Mouse (Mus musculus): ENCODE data around the gene Fhl2.
A peak's percentile ranks its signal among the peaks of the same experiment; 100 is the strongest.
"Not testable (repeated sequence)": the region's sequence is repeated elsewhere in the genome, so short reads cannot be mapped to it uniquely, and the experiment has no call there.

Fhl2 gene

DNA sequence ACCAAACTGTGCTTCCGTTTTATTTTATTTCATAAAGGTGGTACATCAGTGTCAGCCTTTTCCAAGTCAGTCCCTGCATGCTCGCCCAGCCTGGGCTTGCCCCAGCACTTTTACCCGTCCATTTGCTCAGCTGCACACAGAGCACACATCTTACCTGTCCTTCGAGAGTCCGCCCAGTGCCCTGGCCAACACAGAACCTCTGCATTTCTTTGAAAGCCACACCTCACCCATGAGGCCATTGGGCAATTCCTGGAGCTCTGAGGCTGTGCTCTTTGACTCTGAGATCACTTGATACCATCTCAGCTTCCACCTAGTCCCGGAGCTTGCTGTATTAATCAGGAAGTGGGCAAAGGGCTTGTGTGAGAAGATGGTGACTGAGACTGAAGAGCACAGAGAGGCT, 51.4 kb downstream of the Fhl2 start:
- no peak for DNase-seq

- no peak for DNase-seq
Observed at GRCm38 (mm10) chr1:43144338-43144906, 52.4 kb downstream of the Fhl2 start.

DNA sequence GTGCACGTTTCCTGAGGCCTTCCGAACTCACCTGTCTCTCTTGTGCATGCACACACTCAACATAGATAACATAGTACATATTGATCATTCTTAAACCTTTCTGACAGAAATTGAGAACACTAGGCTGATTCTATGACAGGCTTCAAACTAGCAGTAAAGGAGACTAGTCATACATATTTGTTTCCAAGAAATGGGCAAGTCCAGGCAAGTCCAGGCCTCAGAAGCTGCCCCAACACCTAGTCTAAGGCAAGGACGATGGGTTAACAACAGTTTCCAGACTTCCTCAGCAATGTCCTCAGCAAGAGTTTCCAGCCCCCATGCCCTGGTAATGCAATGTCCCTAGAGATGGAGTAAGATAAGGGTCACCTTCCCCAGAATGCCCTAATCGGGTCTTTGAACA, 53.0 kb downstream of the Fhl2 start:
- no peak for DNase-seq

- DNase-seq, result peak in 1 of 2 experiments; percentile 9
Observed at GRCm38 (mm10) chr1:43143284-43143683, 53.5 kb downstream of the Fhl2 start.

- DNase-seq, result no peak
Observed at GRCm38 (mm10) chr1:43142849-43143248, 53.9 kb downstream of the Fhl2 start.

DNA sequence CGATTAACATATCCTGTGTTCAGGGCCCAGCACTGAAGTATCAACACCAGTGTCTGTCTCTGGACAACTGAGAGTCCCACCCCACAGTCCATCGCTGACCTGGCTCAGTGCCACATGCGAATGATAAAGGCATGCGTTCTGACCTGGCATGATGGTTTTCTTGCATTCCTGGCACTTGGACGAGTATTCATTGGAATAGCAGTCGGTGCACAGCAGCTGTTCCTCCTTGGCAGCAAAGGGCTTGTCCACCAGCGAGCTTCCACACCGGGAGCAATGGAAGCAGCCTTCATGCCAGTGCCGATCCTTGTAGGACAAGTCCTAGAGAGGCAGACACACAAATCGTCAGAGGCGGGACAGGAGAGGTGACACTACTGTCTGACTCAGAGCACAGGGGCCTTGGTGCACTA, 55.2 kb downstream of the Fhl2 start:
- DNase-seq, result no peak

DNA sequence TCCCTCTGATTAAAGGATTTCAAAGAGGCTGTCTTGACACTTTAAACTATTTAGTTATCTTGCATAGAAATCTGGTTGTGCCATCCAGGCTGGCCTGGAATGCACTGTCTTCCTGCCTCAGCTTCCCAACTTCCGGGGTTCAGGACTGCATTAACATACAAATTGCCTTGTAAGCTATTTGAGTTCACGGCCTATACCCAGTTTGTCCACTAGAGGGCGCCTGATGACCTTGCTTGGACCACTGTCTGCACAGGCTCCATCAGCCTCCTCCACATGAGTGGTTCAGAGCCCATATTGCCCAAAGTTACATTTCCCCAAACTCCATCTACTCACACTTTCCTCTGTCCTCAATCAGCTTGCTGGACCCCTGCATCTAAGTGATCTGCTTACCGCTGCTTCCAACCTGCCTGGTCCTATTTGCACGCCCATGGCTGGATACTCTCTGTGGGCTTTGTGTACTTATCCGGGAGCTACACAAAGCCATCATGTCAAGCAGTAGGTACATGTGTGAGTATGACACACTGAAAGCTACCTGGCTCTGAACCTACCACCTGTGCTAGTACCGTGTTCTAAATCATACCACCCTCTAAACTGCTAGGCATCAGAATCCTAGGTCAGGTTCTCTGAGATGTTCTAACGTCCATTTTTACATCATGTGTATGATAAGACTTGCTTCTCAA, 57.1 kb downstream of the Fhl2 start:
- DNase-seq, result peak; percentile 88 to 89

GRCm38 (mm10) chr1:43138268-43138812, 58.4 kb downstream of the Fhl2 start:
- peak; percentile 14 to 15 for DNase-seq

GRCm38 (mm10) chr1:43137334-43137733, 59.5 kb downstream of the Fhl2 start:
- DNase-seq, result no peak

- not testable (repeated sequence) for DNase-seq
Observed at GRCm38 (mm10) chr1:43136488-43137029, 60.2 kb downstream of the Fhl2 start.

GRCm38 (mm10) chr1:43131591-43131990, 65.2 kb downstream of the Fhl2 start:
- DNase-seq, result no peak

DNA sequence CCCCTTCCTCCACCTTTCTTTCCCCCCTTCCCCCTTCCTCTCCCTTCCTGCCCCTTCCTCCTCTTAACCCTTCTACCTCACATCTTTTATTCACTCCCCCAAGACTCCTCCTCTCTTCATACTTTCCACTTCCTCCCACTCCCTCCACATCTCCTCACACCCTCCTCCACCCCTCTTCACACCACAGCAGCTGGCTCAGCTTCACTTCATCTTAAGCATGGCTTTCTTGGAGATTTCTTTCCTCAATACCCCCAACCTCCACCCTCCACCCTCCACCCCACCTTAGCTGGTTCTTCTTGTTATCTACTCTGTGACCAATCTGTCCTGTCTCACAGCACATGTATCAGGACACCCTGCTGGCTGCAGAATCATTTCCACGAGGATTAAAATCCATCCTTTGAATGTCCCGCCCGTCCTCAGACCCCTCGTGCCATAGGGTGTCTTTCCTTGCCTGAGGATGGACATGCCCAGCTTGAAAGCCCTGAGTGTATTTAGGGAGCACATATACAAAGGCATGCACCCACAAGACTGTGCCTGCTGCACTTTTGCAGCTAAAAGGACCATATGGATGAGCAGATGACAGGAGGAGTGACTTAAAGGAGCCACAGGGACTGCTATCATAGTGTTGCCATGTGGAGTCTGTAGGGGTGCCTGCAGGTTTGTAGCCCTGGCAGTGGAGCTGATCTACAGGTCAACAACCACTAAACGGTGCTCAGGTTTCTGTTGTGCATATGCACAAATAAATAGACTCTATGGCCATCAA, 66.4 kb downstream of the Fhl2 start:
- DNase-seq, result no peak

- peak in 1 of 2 experiments; percentile 5 for DNase-seq
Observed at GRCm38 (mm10) chr1:43127820-43128610, 68.8 kb downstream of the Fhl2 start.

GRCm38 (mm10) chr1:43127196-43127595, 69.6 kb downstream of the Fhl2 start:
- DNase-seq, result no peak

GRCm38 (mm10) chr1:43124726-43125125, 72.1 kb downstream of the Fhl2 start:
- no peak for DNase-seq

- no peak for DNase-seq
Observed at GRCm38 (mm10) chr1:43122616-43123015, 74.2 kb downstream of the Fhl2 start.

- no peak for DNase-seq
Observed at GRCm38 (mm10) chr1:43120950-43121349, 75.8 kb downstream of the Fhl2 start.

DNA sequence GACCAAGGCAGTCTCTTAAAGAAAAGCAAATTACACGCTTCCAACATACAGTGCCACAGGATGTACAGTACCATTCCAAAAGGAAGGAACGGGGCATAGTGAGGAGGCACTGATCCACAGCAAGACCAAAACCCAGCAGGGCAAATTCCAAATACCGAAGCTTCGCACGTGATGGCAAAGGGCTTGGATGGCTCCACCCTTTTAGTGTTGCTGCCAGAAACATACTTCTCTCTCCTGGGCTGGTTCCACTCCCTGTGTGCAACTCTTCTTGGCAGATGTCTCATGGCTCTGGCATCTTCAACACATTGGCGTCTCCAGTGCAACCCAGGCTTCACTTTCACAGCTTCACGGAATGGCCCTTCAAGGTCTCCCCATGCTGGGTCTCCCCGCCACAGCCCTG, 79.3 kb downstream of the Fhl2 start:
- DNase-seq, result no peak

DNA sequence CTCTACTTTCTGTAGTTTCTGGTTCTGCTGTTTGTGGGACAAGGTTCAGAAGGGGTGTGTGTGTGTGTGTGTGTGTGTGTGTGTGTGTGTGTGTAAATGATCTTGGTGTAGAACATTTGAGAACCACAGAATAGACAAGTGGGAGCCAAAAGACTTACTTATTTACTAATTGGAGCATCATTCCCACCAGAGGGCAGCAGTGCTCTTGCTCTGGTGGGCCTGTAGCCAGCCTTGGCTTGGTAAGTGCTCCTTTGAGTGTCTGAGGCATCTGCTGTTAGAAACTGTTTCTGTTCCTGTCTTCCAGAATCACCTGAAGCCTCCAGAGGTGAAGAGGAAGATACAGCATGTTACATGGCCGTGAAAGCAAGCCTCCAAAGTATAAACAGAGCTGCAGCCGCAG, 83.9 kb downstream of the Fhl2 start:
- peak; percentile 39 for DNase-seq

- peak; percentile 82 to 83 for DNase-seq
Observed at GRCm38 (mm10) chr1:43110556-43110955, 86.2 kb downstream of the Fhl2 start.

DNA sequence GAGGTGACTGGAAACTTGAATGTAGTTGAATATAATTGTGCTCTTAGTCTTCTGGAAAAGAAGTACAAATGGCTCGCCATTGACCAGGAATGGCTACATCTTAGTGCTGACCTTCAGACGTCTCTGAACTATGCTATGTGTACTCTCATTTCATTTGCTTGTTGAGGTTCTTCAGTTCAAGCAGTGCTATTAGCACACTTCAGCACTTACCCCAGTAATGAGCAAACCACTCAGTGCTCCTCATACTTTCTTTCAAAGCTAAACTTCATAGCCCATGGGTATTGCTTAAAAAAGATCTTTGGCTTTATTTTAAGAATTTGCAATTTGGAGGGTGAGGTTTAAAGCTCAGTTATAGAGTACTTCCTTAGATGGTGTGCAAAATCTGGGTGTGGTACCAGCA, 88.1 kb downstream of the Fhl2 start:
- no peak for DNase-seq

All from B cell, adult 2 months (primary cell).